Mouse (Mus musculus): Measurements from ENCODE around the gene Dact3.

GRCm38 (mm10) chr7:16904120-16904675 lies 29.1 kb downstream of the Dact3 start:
- TF ChIP-seq MAX (IDR thresholded peaks at IDR 0.05) (no peak), CTCF (IDR thresholded peaks at IDR 0.05; ENCODE audit: control insufficient read depth, insufficient read depth, insufficient read length) (no peak), USF1 (IDR thresholded peaks at IDR 0.05; ENCODE audit: low read depth) (no peak), FOSL1 (IDR thresholded peaks at IDR 0.05; ENCODE audit: insufficient read depth, low read length, poor library complexity, severe bottlenecking) (no peak)

Measured in C2C12 (cell line).